Mouse (Mus musculus): Measurements from ENCODE around the gene Gstz1. TPM values are rescaled to one million over a fixed set of nuclear protein-coding genes. Genes with fewer than 3 reads are reported as not detected.
A peak's percentile ranks its signal among the peaks of the same experiment; 100 is the strongest.

The Gstz1 gene
- 86.3 and 153 TPM in 2 replicates for total RNA-seq (2021)
- long read RNA-seq, experiment 1, transcript Gstz1-203 (8 exons, 971 nt): minor isoform, 5 of 130 reads
- long read RNA-seq, experiment 1, transcript Gstz1-204 (9 exons, 724 nt): minor isoform, 21 of 130 reads
- long read RNA-seq, experiment 1, transcript Gstz1-201 (9 exons, 1,656 nt): major isoform, 63 of 130 reads
- long read RNA-seq, experiment 1, partial matches to known transcripts: 21 of 130 reads
- long read RNA-seq, experiment 1, other reads (novel, unspliced or antisense): 19 of 130 reads
- long read RNA-seq, experiment 2, transcript Gstz1-201 (9 exons, 1,656 nt): minor isoform, 35 of 153 reads
- long read RNA-seq, experiment 2, transcript Gstz1-204 (9 exons, 724 nt): major isoform, 67 of 153 reads
- long read RNA-seq, experiment 2, partial matches to known transcripts: 36 of 153 reads
- long read RNA-seq, experiment 2, other reads (novel, unspliced or antisense): 14 of 153 reads

- peak; percentile 95 for DNase-seq
Measured at GRCm38 (mm10) chr12:87146966-87147365, at the start of gene Gstz1. Gene Gstz1, plus strand, starts transcription at chr12:87147165.

GRCm38 (mm10) chr12:87100331-87100730 is 46.6 kb upstream of the Gstz1 start:
- no peak for DNase-seq

- DNase-seq: no peak
Measured at GRCm38 (mm10) chr12:87102165-87102631, 44.8 kb upstream of the Gstz1 start, which contains the start of gene Ngb. Gene Ngb, minus strand, starts transcription at chr12:87102539.

GRCm38 (mm10) chr12:87103471-87103870 is 43.5 kb upstream of the Gstz1 start:
- no peak for DNase-seq

GRCm38 (mm10) chr12:87104796-87105195 is 42.2 kb upstream of the Gstz1 start:
- no peak for DNase-seq

- DNase-seq: no peak
Measured at GRCm38 (mm10) chr12:87107357-87107977, 39.5 kb upstream of the Gstz1 start.

GRCm38 (mm10) chr12:87121918-87122589 is 24.9 kb upstream of the Gstz1 start:
- DNase-seq: no peak

GRCm38 (mm10) chr12:87127256-87127655 is 19.7 kb upstream of the Gstz1 start:
- DNase-seq: no peak

- no peak for DNase-seq
Measured at GRCm38 (mm10) chr12:87130224-87130623, 16.7 kb upstream of the Gstz1 start.

GRCm38 (mm10) chr12:87131181-87131580 is 15.8 kb upstream of the Gstz1 start:
- DNase-seq: peak; percentile 63

- DNase-seq: peak; percentile 74
Measured at GRCm38 (mm10) chr12:87131619-87132018, 15.3 kb upstream of the Gstz1 start.

- DNase-seq: no peak
Measured at GRCm38 (mm10) chr12:87132210-87132609, 14.8 kb upstream of the Gstz1 start.

GRCm38 (mm10) chr12:87132784-87133183 is 14.2 kb upstream of the Gstz1 start:
- no peak for DNase-seq

GRCm38 (mm10) chr12:87137439-87138341 is 9.3 kb upstream of the Gstz1 start:
- DNase-seq: no peak

GRCm38 (mm10) chr12:87138342-87138701 is 8.6 kb upstream of the Gstz1 start:
- DNase-seq: no peak

- no peak for DNase-seq
Measured at GRCm38 (mm10) chr12:87138768-87139167, 8.2 kb upstream of the Gstz1 start.

- no peak for DNase-seq
Measured at GRCm38 (mm10) chr12:87142156-87142555, 4.8 kb upstream of the Gstz1 start.

GRCm38 (mm10) chr12:87147395-87148089 is 577 bp downstream of the Gstz1 start, which contains the start of gene Pomt2:
Gene Pomt2, minus strand, starts transcription at chr12:87147968.
- DNase-seq: peak; percentile 96

- DNase-seq: peak; percentile 33
Measured at GRCm38 (mm10) chr12:87148136-87148535, 1.2 kb downstream of the Gstz1 start.

GRCm38 (mm10) chr12:87149471-87149870 is 2.5 kb downstream of the Gstz1 start:
- no peak for DNase-seq

GRCm38 (mm10) chr12:87154448-87154847 is 7.5 kb downstream of the Gstz1 start:
- peak; percentile 64 for DNase-seq
